Mouse (Mus musculus) bone marrow, adult 2 months (tissue): ENCODE measurements at regions not wholly inside any gene's neighbourhood (a gene's known extent, or its start where the extent isn't known, plus 50 kb on each side); places are given as distances from the start of the nearest gene placed in this dataset.

Source experiments
- CTCF ChIP-seq: fragments of 200-500 bp; IDR thresholded peaks from 2 replicates; pipeline ENCODE4 v1.5.1; 2011; ENCODE audit warnings: low read length, control low read depth; ENCODE audit not compliant: control insufficient read depth, insufficient read depth
- POLR2A ChIP-seq: fragments of 200-500 bp; IDR thresholded peaks from 2 replicates; pipeline ENCODE4 v1.6.1; 2011; ENCODE audit warnings: low read depth, mild to moderate bottlenecking, control low read depth, low read length, borderline replicate concordance; ENCODE audit not compliant: control insufficient read depth

DNA sequence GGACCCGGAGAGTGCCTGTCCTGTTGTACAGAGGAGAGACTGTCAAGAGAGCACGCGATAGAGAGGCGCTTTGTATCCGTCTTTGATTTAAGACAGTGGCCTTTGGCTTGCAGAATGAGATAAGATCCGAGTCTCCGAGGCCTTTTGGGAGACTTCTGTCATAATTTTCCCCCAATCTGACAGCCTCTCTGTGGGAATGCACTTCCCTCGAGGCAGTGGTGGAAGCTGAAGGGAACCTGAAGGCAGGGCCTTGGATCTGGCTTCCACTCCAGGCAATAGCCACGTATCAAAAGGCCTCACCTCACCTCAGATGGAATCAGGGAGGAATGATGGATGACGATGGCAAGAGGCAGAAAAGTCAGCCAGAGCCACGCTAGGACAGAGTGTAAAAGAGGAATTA, 187.1 kb upstream of the Hmga2 start:
- TF ChIP-seq POLR2A (no peak), CTCF (no peak)
